Mouse (Mus musculus): ENCODE measurements at regions not wholly inside any gene's neighbourhood (a gene's known extent, or its start where the extent isn't known, plus 50 kb on each side); places are given as distances from the start of the nearest gene placed in this dataset.
A peak's percentile ranks its signal among the peaks of the same experiment; 100 is the strongest.

DNA sequence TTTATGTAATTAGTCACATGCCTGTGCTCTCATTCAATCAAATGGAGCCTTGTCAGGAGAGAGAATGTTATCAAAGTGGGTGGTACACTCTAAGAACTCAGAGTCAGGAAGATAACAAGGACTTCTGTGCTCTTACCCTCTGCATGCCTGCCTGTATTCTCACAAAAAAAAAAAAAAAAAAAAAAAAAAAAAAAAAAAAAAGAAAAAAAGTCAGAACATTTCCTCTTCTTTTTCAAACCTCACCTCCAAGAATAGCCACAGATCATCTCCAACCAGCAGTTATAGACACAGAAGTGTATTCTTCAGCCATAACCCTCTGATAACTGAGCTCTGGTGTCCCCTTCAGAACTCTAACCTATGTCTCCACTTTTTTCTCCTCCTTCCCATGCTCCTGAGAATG is 77.5 kb downstream of the Abo start:
- DNase-seq (ENCODE audit: low read depth, low spot score): no peak

- no peak for DNase-seq (ENCODE audit: low read depth, low spot score)
Observed at GRCm38 (mm10) chr2:26777016-26777415, 87.8 kb downstream of the Abo start.

DNA sequence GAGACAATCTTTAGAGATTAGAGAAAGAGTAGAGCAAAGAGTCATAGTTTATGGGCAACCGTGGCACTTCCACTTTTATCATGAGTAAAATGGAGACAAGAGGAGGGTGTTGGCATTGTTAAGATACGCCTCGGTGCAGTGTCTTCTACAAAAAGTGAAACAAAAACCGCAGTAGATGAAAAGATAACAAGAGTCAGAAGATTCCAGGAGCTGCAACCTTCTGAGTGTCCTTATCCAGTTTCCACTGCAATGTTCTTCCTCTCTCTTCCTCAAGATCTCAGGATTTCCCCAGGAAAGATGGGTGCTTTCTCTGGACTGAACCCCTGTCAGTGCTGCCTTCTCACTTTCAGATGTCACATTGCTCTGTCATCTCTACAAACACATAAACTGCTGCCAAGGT is 82.3 kb upstream of the Lcn4 start:
- peak; percentile 12 for DNase-seq (ENCODE audit: low read depth, low spot score)

DNA sequence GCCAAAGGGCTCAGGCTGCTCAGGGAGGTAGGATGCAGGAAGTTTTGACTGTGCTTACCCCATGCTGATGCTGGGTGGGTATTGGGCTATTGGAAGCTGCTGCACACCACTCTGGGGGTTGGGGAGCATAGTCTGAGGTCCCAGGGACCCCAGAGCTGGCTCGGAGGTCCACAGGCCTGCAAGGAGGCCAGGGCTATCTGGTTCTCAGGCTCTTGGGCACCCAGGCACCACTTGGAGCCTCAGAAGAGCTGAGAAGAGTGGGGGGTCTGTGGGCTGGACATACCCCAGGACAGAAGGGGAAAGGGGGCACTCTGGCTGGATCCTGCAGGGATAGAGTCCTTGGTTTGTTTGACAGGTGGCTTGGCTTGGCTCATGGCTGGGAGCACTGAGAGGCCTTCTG is 80.8 kb upstream of the Lcn4 start:
- no peak for DNase-seq (ENCODE audit: low read depth, low spot score)

- no peak for DNase-seq (ENCODE audit: low read depth, low spot score)
Observed at GRCm38 (mm10) chr2:26744341-26744740, 73.3 kb upstream of the Lcn4 start.

DNA sequence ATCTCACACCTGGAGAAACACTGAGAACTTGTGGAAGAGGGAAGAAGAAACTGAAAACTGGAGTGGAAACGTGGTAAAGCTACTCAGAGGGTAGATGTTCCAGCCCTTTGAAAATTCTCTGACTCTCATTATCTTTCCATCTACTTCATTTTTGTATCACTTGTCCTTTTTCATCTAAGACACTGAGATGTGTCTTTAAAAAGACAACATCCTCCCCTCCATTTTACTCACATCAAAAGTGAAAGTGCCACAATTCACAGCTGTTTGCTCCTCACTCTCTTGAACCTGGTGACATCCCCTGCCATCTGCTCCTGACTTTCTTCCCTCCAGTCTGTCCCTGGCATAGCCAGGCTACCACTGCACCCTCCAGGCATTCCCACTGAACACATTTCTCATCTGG is 67.8 kb upstream of the Lcn4 start:
- no peak for DNase-seq (ENCODE audit: low read depth, low spot score)

DNA sequence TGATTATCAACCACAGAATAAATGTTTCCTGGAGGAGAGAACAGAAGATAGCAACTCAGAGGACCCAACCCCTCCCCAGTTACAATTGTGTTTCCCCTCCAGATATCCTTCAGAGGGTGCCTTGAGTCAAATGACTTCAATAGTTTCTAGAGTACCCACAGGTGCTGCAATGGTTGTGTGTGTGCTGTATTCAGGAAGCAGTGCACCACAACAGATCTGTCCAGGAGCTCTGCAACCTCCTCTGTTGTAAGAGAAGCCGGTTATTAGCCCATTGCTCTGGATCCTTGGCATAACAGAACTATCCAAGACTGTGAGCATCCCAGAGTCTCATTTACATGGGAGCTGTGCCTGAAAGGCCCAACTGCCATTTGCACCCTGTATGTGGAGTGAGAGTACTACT is 66.6 kb upstream of the Lcn4 start:
- DNase-seq (ENCODE audit: low read depth, low spot score): no peak
